Mouse (Mus musculus): ENCODE data around the gene Sfrp2.

Sfrp2 gene

DNA sequence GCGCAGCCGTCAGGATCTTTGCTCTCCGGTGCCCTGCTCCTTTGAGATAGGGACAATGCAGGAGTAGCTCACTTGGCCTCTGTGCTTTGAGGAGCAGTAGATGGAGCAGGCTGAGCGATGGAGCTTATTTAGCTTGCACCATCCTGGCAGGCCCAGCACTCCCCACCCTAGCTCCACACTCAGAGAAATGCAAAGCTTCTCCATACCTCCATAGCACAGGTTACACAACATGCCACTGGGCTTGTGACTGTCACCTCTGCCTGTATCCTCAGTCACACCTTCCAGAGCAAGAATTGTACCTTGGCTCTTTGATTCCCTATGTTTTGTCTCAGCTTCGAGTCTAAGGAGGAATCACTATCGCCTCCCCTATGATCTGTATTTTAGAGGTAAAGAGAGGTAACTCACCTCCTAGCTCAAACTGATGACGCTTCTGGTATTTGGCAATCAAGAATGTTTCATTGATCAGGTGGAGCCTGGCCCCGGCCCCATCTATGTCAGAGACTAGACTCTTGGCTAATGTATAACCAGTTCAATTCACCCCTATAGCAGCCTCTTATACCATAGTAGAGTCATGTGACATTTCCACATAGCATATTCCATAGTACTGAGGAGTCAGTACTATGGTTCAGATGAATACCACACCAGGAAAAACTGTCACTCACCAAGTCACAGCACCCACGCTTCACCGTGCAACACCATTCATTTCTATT, 5.2 kb downstream of the Sfrp2 start:
- DNase-seq (ENCODE audit: low spot score): no peak

DNA sequence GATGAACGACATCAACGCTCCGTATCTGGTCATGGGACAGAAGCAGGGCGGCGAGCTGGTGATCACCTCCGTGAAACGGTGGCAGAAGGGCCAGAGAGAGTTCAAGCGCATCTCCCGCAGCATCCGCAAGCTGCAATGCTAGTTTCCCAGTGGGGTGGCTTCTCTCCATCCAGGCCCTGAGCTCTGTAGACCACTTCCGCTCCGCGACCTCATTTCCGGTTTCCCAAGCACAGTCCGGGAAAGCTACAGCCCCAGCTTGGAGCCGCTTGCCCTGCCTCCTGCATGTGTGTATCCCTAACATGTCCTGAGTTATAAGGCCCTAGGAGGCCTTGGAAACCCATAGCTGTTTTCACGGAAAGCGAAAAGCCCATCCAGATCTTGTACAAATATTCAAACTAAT, 7.2 kb downstream of the Sfrp2 start:
- no peak for DNase-seq (ENCODE audit: low spot score)

DNA sequence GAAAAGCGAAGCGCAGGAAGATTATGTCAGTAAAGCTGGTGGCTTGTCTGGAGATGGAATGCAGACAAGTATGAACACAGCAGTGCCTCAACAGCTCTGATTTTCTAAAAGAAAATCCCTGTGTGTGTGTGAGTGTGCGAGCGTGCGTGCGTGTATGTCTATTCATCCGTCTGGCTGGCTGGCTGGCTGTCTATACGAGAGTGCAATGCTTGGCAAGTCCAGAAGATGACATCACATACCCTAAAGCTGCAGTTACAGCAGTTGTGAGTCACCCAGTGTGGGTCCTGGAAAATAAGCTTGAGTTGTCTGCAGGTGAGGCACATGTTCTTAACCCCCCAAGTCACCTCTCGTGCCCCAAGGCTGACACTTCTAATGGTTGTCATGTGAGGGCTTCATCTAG, 9.3 kb downstream of the Sfrp2 start:
- DNase-seq (ENCODE audit: low spot score): no peak

DNA sequence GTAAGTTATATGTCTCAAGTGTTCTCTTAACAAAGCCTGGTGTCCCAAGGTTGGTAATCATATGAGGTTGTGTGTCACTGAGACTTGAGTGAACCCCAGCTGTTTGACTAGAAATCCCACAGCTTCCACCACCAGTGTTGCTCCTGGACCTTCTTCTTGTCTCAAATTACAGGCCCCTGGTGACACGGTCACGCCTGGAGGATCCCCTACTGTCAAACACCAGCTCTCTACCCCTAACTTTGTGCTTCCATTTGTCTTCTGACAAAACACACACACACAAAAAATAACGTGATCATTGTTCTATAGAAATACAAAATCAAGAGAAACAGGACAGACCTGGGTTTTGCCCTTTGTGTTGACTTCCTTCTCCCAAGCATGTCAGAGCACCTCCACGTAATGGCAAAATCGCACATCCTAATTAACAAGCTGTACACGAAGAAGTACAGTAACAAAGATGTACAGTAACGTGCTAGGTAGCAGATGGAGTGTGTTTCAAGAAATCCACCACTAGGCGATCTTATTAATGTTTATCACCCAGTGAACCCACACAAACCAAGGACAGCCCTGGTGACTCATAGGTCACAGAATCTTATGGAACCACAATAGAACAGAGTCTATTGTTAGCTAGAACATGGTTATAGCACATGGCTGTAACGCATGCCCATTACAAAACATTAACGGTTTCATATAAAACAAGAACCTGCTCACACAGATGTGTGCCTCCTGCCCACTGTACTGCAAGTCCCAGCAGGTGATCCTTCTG, 15.5 kb downstream of the Sfrp2 start:
- no peak for DNase-seq (ENCODE audit: low spot score)

DNA sequence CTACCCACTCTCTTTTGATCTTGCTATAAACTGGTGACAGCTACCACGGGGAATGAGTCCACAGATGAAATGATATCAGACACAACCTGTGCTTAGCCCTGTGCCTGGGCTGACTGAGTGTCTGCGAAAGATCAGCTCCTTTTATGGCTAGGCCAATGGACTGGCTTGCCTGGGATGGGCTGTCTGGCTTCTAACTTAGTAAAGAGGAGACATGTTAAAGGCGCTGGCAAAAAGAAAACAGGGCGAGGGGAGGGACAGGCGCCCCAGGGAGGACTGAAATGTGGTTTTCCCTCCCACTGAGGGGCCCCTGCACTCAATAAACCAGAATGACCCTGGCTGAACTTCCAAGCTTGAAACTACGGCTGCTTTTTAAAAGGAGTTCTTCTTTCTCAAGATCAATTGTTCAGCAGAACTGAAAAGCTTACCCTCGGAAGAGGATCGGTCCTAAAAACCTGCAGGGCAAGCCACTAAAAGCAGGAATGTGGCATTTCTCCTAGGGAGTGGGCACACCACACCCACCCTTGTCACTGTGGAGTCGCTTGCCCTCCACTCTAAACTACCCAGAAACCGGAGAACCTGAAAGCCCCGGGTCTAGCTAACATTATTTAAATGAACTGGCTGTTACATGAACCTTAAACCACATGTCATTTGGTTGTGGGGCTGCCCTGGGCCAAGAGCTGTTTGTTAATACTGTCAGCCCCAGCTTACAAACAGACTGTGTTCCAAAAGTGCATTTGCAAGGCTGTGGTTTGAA, 17.8 kb downstream of the Sfrp2 start:
- DNase-seq (ENCODE audit: low spot score): no peak

DNA sequence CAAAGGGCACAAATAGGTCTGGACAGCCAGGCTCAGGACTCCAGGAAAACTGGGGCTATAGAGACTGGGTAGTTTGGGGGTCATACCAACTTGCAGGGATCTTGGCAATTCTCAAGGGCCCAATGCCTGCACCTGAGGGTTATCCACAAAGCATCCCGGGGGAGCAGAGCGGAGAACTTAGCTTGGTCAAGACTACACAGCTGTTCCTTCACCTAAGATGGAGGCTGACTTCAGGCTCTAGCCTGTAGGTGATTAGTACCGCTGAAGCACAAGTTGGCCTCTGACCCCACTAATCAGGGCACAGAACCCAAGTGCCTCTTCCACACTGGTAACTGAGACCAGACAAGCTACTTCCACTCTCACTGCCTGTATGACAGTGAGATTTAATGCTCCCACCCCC, 18.6 kb downstream of the Sfrp2 start:
- no peak for DNase-seq (ENCODE audit: low spot score)

DNA sequence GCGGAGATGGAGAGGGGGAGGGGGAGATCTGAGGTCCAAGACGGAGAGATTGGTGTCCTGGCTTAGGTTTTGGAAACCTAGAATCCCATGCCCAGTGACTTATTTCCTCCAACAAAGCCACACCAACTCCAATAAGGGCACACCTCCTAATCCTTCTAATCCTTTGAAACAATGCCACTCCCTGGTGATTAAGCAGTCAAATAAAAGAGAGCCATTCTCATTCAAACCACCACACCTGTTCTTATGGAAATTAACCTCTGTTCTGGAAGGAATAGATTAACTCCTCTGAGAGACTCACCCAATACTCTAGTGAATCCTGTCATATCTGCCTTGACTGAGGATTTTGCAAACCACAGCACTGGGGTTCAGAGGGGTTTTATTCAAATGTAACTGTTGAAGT, 21.0 kb downstream of the Sfrp2 start:
- DNase-seq (ENCODE audit: low spot score): no peak

DNA sequence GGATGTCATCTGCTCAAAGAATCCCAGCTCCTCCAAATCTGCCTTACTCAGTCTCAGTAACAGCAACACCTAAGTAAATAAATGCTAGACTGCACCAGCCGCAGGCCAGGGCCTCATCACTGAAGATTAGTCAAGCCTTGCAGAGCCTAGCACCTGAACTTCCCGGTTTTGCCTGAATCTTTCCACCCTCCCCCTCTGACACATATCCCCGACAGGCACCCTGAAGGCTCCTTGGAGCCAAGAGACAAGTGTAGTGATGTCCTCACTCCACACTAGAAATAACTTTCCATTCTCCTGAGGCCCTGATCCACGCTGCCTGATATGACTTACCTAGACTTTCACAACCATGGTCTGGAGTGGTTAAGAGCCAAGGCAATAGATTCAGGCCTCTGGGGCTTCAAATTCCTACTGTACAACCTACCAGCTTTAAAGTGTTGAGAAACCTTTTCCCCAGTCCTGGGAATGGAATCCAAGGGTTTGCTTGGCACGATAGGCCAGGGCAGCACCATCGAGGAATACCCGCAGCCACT, 21.7 kb downstream of the Sfrp2 start:
- DNase-seq (ENCODE audit: low spot score): no peak

DNA sequence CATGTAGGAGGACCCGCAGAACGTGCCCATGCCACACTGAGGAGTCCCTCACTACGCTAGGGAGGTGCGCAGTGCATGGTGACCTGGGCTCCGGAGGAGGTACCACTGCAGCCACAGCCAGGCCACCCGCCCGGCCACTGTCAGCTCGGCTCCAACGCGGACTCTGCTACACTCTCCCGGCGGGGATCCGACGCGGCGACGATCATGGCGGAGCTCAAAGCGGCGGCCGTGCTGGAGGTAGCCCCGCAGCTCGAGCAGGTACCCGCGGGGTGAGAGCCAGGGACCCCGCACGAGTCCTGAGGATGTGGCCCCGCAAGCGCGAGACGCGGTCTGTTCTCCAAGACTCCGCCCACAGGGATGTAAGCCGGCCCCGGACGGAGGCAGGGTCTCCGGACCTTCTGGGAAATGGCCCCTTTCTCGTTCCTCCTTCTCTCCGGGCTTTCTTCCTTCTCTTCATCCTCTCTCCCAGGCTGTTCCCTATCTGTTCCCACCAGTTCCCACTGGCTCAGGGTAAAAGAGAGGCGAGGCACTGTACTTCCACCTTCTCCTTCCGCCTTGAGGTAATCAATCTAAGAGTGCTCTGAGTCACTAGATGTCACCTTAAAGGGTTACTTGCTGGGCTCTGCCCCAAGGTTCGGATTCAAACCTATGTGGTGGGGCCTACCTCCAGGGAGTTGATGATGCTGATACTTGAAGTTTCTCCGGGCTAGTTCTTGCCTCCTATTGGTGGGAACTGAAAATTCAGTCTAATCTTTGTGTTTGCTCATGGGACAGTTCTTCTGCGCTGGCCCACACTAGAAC, 23.7 kb downstream of the Sfrp2 start:
- DNase-seq (ENCODE audit: low spot score): no peak

DNA sequence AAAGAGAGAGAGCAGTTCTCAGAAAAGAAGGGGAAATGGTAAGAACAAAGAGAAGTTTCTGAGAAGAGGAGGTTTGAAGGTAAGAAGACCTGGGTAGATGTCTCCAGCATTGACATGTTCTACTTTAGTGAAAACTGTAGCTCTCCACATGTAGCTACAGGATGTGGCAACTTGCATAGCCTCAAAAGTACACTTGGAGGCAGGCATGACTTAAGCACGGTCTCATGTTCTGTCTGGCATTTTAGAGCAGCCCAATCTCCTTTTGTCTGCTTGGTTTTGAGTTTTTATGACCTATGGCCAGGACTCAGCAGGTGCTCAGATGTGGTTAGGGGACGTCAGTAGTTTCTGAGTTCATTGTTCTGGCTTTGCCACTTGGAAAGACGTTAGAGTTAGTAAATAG, 25.3 kb downstream of the Sfrp2 start:
- no peak for DNase-seq (ENCODE audit: low spot score)

DNA sequence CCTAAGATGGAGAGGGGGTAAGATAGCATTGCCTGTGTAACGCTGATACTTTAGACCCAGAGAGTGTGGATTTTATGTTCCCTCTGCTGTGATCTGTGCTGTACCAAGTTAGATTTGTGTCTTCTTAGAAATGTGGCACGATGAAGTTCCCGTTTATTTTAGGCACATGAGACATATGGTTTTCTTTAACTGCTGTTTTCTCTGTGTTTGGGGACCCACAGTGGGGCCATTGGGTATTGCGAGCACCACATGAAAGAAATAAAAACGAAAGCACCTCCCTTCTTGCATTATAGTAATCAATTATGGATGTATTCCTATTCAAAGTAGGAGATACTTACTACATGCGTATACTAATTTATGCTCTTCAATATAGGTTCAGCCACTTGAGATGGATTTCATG, 31.0 kb downstream of the Sfrp2 start:
- no peak for DNase-seq (ENCODE audit: low spot score)

DNA sequence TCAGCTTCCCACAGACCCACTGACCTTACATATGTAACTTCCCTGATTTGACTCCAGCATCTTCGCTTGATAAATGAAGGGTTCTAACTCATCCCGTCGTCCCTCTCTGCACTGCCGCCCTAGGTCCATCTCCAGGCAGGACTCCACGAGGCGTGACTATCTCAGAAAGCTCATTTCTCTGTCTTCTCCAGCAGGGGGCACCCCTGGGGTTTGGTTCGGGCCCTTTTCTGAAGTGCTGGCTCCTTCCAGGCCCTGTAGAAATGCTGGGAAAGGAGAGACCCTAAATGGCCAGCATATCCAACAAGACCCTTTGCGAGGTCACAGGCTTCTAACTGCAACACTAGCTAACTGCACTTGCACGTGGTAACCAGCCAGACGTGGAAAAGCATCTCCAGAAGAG, 31.7 kb downstream of the Sfrp2 start:
- DNase-seq (ENCODE audit: low spot score): peak; percentile 22

DNA sequence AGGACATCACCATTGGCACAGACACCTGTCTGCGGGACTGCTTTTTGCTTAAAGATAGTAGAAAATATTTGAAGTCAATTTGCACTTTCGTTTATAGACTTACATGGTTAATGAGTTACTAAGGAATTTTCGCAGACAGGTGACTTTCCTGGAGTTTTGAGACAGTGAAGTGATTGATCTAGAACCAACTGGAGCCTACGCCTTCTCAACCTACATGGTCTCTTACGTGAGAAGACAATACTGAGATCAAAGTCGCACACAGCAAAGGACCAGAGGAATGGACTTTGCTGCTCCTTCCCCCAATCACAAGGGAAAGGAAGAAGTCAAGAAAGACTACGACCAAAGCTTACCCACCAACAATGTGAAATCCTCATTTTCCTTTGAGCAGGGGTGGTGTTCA, 33.4 kb downstream of the Sfrp2 start:
- no peak for DNase-seq (ENCODE audit: low spot score)

DNA sequence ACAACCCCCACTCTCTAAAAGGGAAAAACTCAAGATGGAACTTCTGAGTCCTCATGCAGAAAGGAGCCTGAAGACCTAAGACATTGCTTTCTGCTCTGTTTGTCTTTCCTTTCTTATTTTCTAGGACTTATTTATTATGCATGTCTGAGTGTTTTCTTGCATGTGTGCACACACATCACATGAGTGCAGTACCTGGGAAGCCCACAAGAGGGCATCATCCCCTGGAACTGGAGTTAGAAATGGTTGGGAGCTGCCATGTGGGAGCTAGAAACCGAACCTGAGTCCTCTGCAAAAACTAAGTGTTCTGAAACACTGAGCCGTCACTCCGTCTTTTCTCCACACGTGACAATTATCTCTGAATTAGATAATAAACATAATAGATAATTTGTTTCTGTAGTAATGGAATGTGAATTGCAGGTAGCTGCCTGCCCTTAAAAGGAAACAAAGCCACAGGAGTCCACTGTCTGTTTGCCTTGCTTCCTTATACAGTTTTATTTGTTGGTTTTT, 35.6 kb downstream of the Sfrp2 start:
- no peak for DNase-seq (ENCODE audit: low spot score)

DNA sequence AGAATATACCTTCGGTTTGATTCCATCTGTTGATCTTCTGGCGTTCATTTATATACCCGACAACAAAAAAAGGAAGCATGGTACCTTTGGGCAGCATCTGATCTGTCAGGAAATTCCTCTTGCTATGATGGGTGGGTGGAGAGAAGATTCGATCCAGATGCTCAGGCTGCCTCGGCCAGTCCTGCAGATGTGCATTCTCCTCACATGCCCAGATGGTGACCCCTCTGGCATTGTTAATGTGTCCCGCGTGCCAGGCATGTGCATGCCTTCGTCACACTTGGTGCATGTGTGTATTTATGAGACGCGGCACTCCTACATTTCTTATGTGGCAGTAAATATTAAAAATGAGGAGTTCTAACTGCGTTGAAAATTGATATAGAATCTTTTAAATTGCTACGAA, 42.4 kb downstream of the Sfrp2 start:
- no peak for DNase-seq (ENCODE audit: low spot score)

DNA sequence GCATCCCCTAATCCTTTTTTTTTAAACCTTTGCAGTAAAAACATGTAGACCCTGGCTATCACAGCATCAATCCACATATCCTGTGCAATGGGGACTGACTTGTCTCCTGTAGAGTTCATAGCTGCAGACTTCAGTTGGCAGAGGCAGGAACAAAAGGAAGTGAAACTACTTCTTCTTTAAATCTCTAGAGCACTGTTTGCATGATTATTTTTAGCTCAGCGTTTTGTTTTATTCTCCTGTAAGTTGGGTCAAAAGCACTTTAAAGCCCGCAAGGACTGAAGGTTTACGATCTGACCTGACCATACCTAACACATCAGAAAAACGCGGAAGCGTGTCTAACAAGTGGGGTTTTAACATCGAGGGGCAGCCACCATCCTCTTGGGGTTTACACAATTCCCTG, 45.9 kb downstream of the Sfrp2 start:
- no peak for DNase-seq (ENCODE audit: low spot score)

DNA sequence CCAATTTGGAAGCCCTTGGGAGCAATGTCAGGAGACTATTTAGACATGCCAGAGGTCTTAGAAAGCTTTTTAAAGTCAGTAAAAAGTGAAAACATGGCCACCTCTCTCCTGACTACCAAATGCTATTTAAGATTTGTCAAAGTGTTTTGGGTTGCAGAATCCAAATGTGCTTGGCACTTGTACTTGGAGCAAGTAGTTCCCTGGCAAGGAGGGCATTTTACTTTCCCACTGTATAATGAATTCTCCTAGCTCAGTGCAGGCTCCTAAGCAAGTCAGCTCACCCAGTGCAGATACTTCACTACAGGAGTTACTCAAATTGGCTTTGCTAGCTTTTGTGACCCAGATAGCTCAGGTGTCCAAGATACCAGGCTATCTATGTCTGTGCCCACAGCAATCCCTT, 46.7 kb downstream of the Sfrp2 start:
- DNase-seq (ENCODE audit: low spot score): no peak

DNA sequence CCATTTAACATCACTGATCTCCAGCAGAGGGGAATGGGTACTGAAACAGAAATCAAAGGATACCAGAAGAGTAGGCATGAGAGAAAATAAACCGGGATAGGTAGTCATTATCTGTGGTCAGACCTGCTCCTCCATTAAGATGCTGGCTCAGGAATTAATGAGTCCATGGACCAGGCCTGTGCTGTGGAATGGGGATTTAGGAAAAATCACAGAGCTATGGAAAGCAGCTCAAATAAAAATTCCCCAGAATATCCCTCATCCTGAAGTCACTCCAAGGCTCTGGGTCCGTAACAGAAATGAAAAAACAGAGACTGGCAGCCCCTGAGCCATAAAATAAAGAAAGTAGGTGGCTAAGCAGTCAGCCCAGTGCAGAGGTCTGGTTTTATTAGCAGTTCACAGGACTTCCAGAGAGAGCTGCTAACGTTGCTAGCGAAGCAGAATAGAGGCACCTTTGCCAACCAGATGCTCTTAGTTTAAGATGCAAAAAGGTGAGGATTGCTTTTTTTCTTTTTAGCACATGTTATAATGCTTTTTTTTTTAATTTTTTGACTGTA, 50.3 kb downstream of the Sfrp2 start:
- no peak for DNase-seq (ENCODE audit: low spot score)

DNA sequence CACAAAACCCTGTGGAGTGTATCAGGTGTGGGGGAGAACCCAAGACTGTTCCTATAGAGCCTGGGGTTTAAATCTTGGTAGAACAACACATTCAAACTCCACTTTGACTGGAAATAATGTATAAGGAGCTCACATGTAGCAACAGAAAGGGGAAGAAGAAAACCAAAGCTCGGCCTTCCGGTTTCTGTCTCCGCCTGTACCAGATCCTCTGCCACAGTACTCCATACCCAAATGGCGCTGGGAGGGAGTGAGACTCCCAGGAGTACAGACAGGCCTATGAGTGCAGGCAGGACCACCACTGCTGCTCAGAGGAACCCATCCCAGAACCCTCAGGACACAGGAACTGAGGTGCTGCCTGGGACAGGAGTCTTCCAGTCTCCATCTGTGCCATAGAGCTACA, 57.7 kb downstream of the Sfrp2 start:
- DNase-seq (ENCODE audit: low spot score): no peak

Measured in yolk sac, embryonic 10.5 days (tissue).